Mouse (Mus musculus) CD4-positive helper T cell, adult 2 months (primary cell): ENCODE results near the gene Dnah14.

ENCODE experiments used
- DNase-seq: peaks from one replicate; pipeline ENCODE4 v3.0.0-alpha.2; 2012; ENCODE audit warnings: low read depth, missing footprints, low spot score

Gene Dnah14

GRCm38 (mm10) chr1:181599376-181599775 is 23.0 kb downstream of the Dnah14 start:
- DNase-seq, result no peak

DNA sequence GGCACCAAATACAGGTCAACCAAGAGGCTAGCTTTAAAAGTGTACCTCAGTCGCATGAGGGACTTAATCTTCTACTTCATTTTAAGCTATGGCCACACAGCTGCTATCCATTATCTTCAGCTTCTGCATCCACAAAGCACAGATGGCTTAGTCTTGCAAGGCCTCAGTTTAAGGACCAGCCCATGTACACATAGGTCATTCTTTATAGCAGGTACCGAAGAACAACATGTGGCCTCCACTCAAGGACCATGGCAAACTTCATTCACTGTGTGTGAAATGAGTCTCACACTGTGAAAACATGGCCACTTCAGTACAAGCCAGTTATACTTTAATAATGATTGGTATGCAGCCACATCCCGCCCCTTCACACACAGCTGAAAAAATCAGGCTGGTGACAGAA is 34.8 kb downstream of the Dnah14 start:
- DNase-seq, result no peak

DNA sequence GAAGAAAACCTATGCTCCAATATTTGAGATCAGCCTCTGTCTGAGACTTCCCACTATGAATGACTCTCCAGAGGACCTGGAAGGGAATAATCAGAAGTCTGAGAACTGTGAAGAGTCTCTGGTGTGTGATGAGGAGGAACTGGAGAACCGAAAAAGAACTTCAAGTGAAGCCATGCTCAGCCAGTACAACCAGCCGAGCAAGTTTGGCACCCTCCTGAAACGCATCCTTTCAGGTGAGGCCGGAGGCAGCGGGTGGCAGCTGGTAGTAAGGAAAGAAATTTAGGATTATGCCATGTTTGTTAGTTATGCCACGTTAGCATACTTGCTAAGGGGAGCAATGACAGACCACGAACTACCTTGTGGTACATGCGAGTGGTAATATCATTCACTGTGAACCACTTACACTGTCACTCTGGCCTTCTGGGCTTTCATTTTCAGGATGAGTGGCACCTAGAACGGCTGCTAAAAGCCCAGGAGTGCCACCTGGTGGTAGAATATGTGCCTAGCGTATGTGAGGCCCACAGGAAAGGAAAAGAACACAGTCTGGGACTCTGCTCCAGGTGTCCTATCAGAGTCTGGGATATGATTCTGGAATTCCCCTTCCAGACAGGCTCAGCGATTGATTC is 39.6 kb downstream of the Dnah14 start:
- DNase-seq, result peak; percentile 63

DNA sequence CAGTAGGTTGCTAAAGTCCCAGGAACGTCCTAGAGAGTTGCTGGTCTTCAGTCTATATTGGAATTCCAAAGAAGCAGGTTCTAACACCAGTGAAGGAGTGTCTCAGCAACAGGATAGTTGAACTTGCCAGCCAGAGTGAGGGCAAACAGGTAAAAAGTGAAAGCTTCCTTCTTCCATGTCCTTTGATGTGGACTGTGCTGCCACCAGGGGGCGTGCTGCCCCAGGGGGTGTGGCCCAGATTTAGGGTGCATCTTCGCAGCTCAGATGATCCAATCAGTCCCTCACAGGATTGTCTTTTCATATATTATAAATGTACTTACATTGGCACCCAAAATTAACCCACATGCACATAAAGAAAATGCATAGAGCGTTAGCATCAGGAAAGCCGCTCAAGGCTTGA is 41.0 kb downstream of the Dnah14 start:
- DNase-seq, result peak; percentile 34

GRCm38 (mm10) chr1:181623149-181623680 is 46.9 kb downstream of the Dnah14 start:
- no peak for DNase-seq

GRCm38 (mm10) chr1:181624876-181625275 is 48.5 kb downstream of the Dnah14 start:
- DNase-seq, result no peak

- DNase-seq, result no peak
Measured at GRCm38 (mm10) chr1:181628276-181628675, 51.9 kb downstream of the Dnah14 start.

GRCm38 (mm10) chr1:181631371-181631770 is 55.0 kb downstream of the Dnah14 start:
- no peak for DNase-seq

DNA sequence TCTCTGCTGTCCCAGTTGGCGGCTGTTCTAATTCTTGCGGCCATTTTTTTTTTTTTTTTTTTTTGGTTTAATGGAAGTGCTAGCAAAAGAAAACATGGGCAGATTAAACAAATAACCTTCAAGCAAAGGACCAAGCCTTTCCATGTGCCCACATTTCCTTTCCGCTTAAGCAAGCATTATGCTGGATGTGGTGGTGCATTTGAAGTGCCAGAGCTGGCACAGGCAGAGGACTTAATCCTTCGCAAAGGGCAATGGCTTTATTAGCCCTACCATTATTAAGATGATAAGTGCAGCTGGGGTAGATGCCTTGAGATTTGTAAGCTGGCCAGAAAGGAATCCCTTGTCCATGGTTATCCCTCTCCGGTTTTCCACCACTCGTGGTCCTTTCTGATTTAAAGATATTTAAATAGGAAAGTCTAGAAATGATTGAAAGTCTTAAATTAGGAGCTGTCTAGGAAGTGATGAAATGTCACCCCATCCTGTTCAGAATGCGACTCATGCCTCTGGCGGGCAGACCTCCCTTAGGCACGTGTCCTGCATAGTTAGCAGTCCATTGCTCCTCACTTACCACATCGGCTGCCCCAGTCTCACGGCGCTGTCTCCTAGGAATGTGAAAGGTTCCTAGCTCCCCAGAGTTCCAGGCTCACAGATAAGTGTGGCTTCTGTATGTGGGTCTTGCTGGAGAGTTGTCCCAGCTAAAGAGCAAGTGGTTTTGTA is 61.8 kb downstream of the Dnah14 start:
- DNase-seq, result no peak

GRCm38 (mm10) chr1:181640383-181640782 is 64.0 kb downstream of the Dnah14 start:
- no peak for DNase-seq

GRCm38 (mm10) chr1:181647467-181647866 is 71.1 kb downstream of the Dnah14 start:
- DNase-seq, result no peak

DNA sequence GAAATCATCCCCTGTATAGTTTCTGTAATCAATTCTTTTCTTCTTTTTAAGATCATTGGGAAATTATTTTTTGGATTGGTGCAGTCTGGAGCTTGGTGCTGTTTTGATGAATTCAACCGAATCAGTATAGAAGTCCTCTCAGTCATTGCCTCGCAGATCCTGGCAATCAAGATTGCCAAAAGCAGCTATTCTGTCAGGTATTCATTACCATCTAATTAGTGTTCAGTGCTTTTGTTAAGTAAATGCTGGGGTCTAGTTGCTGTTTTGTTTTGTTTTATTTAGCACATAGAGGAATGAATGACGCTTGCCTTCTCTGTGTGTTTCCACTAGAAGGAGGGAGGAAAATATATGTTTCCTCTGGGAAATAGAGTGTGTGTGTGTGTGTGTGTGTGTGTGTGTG is 77.1 kb downstream of the Dnah14 start:
- no peak for DNase-seq

- no peak for DNase-seq
Measured at GRCm38 (mm10) chr1:181656421-181656820, 80.1 kb downstream of the Dnah14 start.

GRCm38 (mm10) chr1:181666801-181667200 is 90.4 kb downstream of the Dnah14 start:
- DNase-seq, result no peak

GRCm38 (mm10) chr1:181694729-181695498 is 118.6 kb downstream of the Dnah14 start:
- no peak for DNase-seq

DNA sequence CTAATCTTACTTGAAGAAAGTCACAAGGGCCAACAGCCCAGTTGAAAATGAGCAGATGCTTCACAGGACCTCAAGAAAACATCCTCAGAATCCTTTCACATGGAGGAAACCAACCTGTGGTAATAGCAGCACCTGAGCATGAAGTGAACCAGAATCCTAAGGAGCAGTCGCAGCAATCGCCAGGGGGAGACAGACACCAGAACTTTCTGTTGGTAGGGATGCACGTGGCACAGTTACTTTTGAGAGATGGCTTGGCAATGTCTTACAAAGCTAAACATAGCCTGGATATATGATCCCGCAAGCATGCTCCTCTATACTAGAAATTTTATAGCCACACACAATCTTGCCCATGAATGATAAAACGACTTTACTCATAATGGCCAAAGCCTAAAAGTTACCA is 152.3 kb downstream of the Dnah14 start:
- DNase-seq, result peak; percentile 34

- DNase-seq, result no peak
Measured at GRCm38 (mm10) chr1:181733517-181733916, 157.2 kb downstream of the Dnah14 start.

- DNase-seq, result no peak
Measured at GRCm38 (mm10) chr1:181740259-181740658, 163.9 kb downstream of the Dnah14 start.

GRCm38 (mm10) chr1:181742251-181742885 is 166.0 kb downstream of the Dnah14 start:
- DNase-seq, result no peak

DNA sequence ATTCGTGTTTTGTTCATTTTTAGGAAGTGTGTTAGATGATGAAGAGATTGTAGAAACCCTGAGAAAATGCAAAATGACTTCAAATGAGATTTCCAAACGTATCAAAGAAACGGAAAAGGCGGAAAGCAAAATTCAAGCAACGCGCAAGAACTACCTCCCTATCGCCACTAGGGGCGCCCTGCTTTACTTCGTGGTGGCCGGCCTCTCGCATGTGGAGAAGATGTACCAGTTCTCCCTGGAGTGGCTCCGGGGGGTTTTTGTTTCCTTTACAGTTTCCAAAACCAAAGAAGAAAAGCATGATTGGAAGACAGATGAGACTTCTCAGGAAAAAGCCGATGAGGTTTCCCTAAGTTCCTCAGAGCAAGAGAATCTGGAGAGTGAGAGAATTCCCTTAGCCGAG is 193.0 kb downstream of the Dnah14 start:
- no peak for DNase-seq

- no peak for DNase-seq
Measured at GRCm38 (mm10) chr1:181771871-181772270, 195.5 kb downstream of the Dnah14 start.

GRCm38 (mm10) chr1:181776541-181776940 is 200.2 kb downstream of the Dnah14 start:
- no peak for DNase-seq
